Mouse (Mus musculus) E14TG2a.4 (cell line): ENCODE data around the gene Dhrs4.

Source experiments
- CTCF ChIP-seq: conservative IDR thresholded peaks from 2 replicates; pipeline ENCODE4 v1.5.1; 2014; ENCODE audit warnings: low read length
- NANOG ChIP-seq: IDR thresholded peaks from 2 replicates; pipeline ENCODE4 v1.6.1; 2014; ENCODE audit warnings: borderline replicate concordance, low read length, mixed read lengths

DNA sequence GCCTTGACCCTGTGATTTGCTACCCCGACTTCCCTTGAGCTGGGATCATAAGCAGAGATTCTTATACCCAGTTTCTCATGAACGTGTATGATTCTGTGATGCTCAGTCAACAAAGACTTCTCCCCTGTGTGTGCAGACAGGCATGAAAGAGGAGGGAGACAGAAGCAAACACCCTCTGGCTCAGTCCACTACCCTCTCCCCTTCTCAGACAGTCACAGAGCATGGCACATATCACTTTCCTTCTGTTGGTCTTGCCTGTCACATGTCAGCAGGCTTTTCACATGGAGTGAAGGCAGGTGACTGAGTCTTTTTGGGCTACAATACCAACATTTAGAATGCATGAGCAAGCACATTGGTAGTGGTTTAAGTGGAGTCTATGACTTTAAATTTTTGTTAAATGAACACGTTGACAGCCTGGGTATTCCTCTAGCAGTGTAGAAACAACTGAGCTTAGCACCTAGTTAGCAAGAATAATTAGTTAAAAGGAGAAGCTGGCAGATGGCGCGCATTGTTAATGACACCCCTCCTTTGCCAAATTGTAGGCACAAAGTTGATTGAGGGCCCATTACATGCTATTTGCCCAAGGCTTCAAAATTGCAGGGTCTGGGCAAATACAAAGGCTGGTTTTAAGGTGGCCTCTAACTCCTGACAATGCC lies 6.0 kb downstream of the Dhrs4 start:
- no peak for TF ChIP-seq CTCF
- TF ChIP-seq NANOG: no peak
